Mouse (Mus musculus) midbrain, embryonic 13.5 days (tissue): ENCODE results near the gene Rabgef1. TPM values are rescaled to one million over a fixed set of nuclear protein-coding genes. Genes with fewer than 3 reads are reported as not detected.

Experiments used
- ATAC-seq: fragments of 200-750 bp; cut with Nextera tagmentation; 2 replicates; pipeline ENCODE4 v1.8.0; 2017; ENCODE audit warnings: mild to moderate bottlenecking, moderate TSS enrichment, moderate library complexity
- H3K27ac ChIP-seq: fragments of 300-500 bp; sonication (generic); 2 replicates; pipeline ENCODE4 v1.5.1; 2015; ENCODE audit warnings: inconsistent platforms, mild to moderate bottlenecking, moderate library complexity
- H3K27me3 ChIP-seq: fragments of 300-500 bp; sonication (generic); 2 replicates; pipeline ENCODE4 v1.6.1; 2015; ENCODE audit warnings: mild to moderate bottlenecking, inconsistent platforms
- H3K36me3 ChIP-seq: fragments of 300-500 bp; sonication (generic); 2 replicates; pipeline ENCODE4 v1.6.1; 2015; ENCODE audit warnings: mild to moderate bottlenecking, inconsistent platforms
- H3K4me1 ChIP-seq: fragments of 300-500 bp; sonication (generic); replicated peaks from 2 replicates; pipeline ENCODE4 v1.6.1; 2015; ENCODE audit warnings: inconsistent platforms
- H3K4me2 ChIP-seq: fragments of 300-500 bp; sonication (generic); replicated peaks from 2 replicates; pipeline ENCODE4 v1.6.1; 2015; ENCODE audit warnings: moderate library complexity, mild to moderate bottlenecking, inconsistent platforms
- H3K4me3 ChIP-seq: fragments of 300-500 bp; sonication (generic); replicated peaks from 2 replicates; pipeline ENCODE4 v1.5.1; 2015; ENCODE audit warnings: mild to moderate bottlenecking, inconsistent platforms
- H3K9ac ChIP-seq: fragments of 300-500 bp; sonication (generic); replicated peaks from 2 replicates; pipeline ENCODE4 v1.6.1; 2015; ENCODE audit warnings: mild to moderate bottlenecking, inconsistent platforms
- H3K9me3 ChIP-seq: fragments of 300-500 bp; sonication (generic); 2 replicates; pipeline ENCODE4 v1.6.1; 2016; ENCODE audit warnings: mild to moderate bottlenecking, inconsistent platforms
- WGBS: fragments of 180-500 bp; shearing (Covaris S2); methylation state at CpG from one replicate; pipeline ENCODE4 v1.1.7; 2015; 5-methylcytosine and 5-hydroxymethylcytosine counted together
- polyA plus RNA-seq: library from polyadenylated mRNA; unstranded; fragments of >200 nt; fragmentation: Nextera tagmentation; extraction: Ambion mirVana; gene quantifications from 2 replicates; pipeline ENCODE4 v1.2.1, GENCODE M21; 2015

Gene Rabgef1
- 39.7 and 40.3 TPM in 2 replicates for polyA plus RNA-seq

DNA sequence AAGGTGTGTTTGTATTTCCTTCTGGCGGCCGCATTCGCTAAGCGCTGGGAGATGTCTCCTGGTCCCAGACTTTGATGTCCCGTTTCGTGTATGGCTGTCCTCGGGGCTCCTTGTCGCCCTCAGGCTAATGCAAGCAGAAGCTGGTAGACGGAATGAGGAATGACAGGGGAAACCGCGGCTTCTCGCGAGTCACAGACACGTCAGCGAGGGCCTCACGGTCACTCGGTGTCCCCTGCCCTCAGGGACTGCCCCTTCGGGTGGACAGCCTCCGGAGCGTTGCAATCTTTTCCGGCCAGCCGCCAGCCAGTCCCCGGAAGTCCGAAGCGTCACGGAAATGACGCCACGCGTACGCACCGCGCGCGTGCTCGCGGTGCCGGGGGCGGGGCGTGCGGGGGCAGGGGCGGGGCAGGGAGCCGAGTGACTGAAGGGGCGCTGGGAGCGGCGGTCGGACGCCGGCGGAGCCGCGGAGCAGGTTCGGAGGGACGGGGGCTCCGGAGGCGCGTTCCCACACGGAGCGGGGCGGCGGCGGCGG is at the start of gene Rabgef1:
Rabgef1 (plus strand) TSS at position 376 of the 532 bp plus-strand sequence.
- peak; percentile 96 for ATAC-seq
- Histone ChIP-seq H3K36me3 (no peaks in the 10 kb centered on the region), H3K4me1 (peaks cover 29% of the 10 kb centered on the region), H3K4me2 (peak within 1 kb of the TSS; percentile 86), H3K27ac (peak within 1 kb of the TSS; percentile 91), H3K9me3 (no peaks in the 10 kb centered on the region), H3K4me3 (peak within 1 kb of the TSS; percentile 87), H3K9ac (peak within 1 kb of the TSS; percentile 89), H3K27me3 (no peaks in the 10 kb centered on the region)
- under 1% methylated on average over 51 of the region's 62 CpGs for WGBS

DNA sequence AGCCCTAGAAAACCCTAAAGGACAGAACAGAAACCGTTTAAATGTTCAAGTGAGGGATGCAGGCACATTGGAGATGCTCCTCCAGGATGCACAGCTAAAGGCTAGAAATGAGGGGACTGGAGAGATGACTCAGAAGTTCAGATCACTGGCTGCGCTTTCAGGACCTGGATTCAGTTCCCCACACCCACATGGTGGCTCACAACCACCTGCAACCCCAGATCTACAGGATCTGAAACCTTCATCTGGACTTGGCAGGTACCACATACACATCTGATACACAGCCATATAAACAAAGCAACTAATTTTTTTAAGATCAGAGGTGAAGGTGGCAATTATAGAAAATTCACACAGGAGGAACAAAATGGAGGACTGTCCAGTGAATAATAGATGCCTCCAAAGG is 49.2 kb upstream of the Rabgef1 start:
- Histone ChIP-seq H3K9me3 (no peaks in the 10 kb centered on the region), H3K27me3 (no peaks in the 10 kb centered on the region), H3K9ac (no peak overlapping the region), H3K36me3 (peaks cover 4% of the 10 kb centered on the region; the same call in 1 of the 2 replicates), H3K4me1 (peaks cover 10% of the 10 kb centered on the region; the same call in 1 of the 2 replicates), H3K4me3 (no peak overlapping the region), H3K27ac (no peak overlapping the region), H3K4me2 (no peak overlapping the region)
- no peak for ATAC-seq
- 94% methylated on average over 2 of the region's 2 CpGs for WGBS

DNA sequence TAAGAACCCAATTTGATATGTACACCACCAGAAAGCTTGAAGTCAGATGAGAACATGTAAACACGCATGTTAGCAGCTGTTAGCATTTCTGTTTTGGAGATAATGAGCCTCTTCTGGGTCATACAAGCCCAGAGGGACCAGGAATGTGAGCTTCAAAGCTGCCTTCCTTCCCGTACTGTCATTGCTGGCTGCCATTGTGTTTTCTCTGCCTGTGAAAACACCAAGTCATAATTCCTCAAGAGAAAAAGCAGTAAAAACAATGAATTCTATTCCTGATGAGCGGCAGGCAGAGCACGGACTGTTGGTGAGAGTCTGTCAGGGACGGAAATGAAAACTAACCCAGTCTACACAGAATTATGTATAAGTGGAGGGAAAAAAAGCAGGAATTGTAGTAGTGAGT is 47.3 kb upstream of the Rabgef1 start:
- H3K9me3 ChIP-seq = no peaks in the 10 kb centered on the region
- peak overlapping the region; percentile 51; the same call in 1 of the 2 replicates for H3K27ac ChIP-seq
- no peak overlapping the region for H3K4me2 ChIP-seq
- H3K27me3 ChIP-seq = no peaks in the 10 kb centered on the region
- H3K36me3 ChIP-seq = peaks cover 4% of the 10 kb centered on the region; the same call in 1 of the 2 replicates
- WGBS = 77% methylated on average over 5 of the region's 5 CpGs
- H3K4me3 ChIP-seq = no peak overlapping the region
- no peak for ATAC-seq
- H3K4me1 ChIP-seq = peaks cover 10% of the 10 kb centered on the region; the same call in 1 of the 2 replicates
- H3K9ac ChIP-seq = no peak overlapping the region

DNA sequence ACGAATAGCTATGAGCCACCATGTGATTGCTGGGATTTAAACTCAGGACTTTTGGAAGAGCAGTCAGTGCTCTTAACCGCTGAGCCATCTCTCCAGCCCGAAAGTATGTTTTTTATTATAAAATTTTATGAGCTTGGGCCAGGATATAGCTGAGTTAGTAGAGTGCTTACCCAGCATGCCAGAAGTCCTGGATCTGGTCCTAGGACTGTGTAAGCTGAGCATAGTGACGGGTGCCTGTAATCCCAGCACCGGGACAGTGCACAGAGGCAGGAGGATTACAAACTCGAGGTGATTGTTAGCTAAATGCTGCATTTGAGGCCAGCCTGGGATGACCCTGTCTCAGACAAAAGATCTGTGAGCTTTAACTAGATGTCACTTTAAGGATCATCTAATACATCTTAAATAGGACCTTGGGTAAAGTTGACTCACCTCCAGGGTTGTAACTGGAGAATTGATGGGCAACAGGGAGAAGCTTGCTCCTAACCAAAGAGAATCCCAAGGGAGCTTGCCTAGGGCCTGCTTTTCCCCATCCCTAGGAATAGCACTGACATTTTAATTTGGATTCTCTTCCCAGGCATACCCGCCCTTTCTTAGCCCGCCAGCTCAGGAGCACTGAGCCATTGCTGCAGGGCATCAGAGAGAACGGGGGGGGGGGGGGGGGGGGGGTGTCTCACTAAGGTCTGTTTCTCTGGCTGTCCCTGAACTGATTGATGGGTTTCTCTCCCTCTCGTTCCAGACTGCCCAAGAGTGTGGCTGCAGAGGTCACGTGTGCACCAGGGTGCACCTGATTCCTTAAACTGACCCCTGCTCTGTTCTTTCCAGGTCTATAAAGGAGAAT is 42.7 kb upstream of the Rabgef1 start:
- Histone ChIP-seq H3K4me3 (no peak overlapping the region), H3K4me2 (no peak overlapping the region), H3K27ac (no peak overlapping the region), H3K36me3 (peaks cover 6% of the 10 kb centered on the region; the same call in 1 of the 2 replicates), H3K9ac (no peak overlapping the region), H3K27me3 (no peaks in the 10 kb centered on the region), H3K4me1 (peaks cover 6% of the 10 kb centered on the region; the same call in 1 of the 2 replicates), H3K9me3 (no peaks in the 10 kb centered on the region)
- ATAC-seq = no peak
- 71% methylated on average over 11 of the region's 11 CpGs for WGBS

DNA sequence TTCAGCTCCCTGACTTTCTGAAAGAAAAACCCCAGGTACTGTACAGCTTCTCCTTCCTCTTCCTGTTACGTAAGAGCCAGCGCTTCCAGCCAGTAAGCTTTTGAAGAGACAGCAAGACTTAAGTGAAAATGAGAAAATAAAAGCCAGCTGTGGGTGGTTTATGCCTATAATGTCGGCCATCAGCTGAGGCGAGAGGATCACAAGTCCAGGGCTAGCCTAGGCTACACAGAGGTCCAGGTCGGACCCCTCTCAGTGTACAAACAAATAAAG is 42.1 kb upstream of the Rabgef1 start:
- H3K27ac ChIP-seq = no peak overlapping the region
- no peak overlapping the region for H3K4me2 ChIP-seq
- no peak overlapping the region for H3K4me3 ChIP-seq
- H3K36me3 ChIP-seq = peaks cover 6% of the 10 kb centered on the region; the same call in 1 of the 2 replicates
- WGBS = 96% methylated on average over 5 of the region's 5 CpGs
- ATAC-seq = no peak
- H3K4me1 ChIP-seq = peaks cover 4% of the 10 kb centered on the region; the same call in 1 of the 2 replicates
- H3K9ac ChIP-seq = no peak overlapping the region
- no peaks in the 10 kb centered on the region for H3K9me3 ChIP-seq
- no peaks in the 10 kb centered on the region for H3K27me3 ChIP-seq

DNA sequence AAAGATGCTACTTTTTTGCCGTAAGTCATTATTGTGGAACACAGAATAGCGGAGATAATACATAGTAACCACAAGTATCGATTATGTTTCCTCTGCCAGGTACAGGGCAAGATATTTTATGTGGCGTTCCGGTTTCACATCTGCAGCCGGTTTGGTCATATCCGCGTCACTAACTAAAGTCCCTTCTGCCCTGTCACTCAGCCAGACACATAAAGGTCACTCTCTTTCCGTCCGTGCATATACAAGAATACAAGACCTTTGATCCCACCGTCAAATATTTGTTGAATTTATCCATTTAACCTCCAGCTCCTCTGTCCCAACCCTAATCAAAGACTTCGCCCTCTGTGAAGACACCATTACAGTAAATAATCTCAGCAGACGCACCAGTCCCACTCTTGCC is 35.0 kb upstream of the Rabgef1 start:
- no peak for ATAC-seq
- Histone ChIP-seq H3K4me3 (no peak overlapping the region), H3K27me3 (no peaks in the 10 kb centered on the region), H3K27ac (no peak overlapping the region), H3K4me1 (no peaks in the 10 kb centered on the region), H3K9me3 (no peaks in the 10 kb centered on the region), H3K4me2 (no peak overlapping the region), H3K9ac (no peak overlapping the region), H3K36me3 (peaks cover 11% of the 10 kb centered on the region; the same call in 1 of the 2 replicates)
- 94% methylated on average over 13 of the region's 13 CpGs for WGBS

DNA sequence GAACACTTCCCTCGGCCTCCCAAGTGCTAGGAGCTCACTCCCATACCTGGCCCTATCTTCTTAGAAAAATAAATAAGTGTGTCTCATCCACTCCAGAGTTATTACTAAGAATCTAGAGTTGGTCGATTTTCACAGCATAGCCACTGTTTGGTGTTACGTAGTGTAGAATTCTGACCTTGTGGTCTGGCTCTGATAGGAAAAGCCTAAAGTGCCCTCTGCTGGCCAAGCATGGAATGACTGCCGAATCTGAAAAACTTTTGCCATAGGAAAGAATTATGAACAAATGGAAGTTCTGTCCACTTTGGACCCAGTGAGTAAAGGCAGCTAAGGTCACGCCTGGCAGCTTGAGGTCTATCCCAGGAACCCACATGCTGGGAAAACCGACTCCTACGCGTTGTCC is 32.2 kb upstream of the Rabgef1 start:
- Histone ChIP-seq H3K4me3 (no peak overlapping the region), H3K4me2 (no peak overlapping the region), H3K27ac (no peak overlapping the region), H3K27me3 (no peaks in the 10 kb centered on the region), H3K9ac (no peak overlapping the region), H3K36me3 (peaks cover 11% of the 10 kb centered on the region; the same call in 1 of the 2 replicates), H3K4me1 (peaks cover 9% of the 10 kb centered on the region; the same call in 1 of the 2 replicates), H3K9me3 (no peaks in the 10 kb centered on the region)
- WGBS = 30% methylated on average over 8 of the region's 8 CpGs
- ATAC-seq = no peak

DNA sequence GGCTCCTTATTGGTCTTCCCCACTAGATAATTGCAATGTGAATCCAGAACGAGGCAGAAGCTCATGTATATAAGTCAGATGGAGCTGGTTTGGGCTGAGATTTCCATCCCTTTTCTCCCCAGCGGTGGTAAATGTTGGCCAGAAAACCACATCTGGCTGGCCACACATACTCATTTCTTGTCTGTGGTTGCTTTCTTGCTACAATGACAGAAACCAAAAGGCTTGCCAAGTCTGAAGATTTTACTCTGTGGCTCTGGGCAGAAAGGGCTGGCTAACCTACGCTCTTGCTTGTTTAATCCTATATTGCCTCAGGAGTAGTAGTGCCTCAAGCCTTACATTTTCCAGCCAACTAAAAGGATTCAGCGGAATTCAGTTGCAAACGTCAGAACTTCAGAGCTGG is 30.5 kb upstream of the Rabgef1 start:
- H3K9me3 ChIP-seq = no peaks in the 10 kb centered on the region
- no peak for ATAC-seq
- no peak overlapping the region for H3K9ac ChIP-seq
- H3K36me3 ChIP-seq = peaks cover 3% of the 10 kb centered on the region; the same call in 1 of the 2 replicates
- peaks cover 20% of the 10 kb centered on the region for H3K4me1 ChIP-seq
- 78% methylated on average over 5 of the region's 5 CpGs for WGBS
- H3K27ac ChIP-seq = no peak overlapping the region
- H3K4me3 ChIP-seq = no peak overlapping the region
- H3K4me2 ChIP-seq = no peak overlapping the region
- no peaks in the 10 kb centered on the region for H3K27me3 ChIP-seq

DNA sequence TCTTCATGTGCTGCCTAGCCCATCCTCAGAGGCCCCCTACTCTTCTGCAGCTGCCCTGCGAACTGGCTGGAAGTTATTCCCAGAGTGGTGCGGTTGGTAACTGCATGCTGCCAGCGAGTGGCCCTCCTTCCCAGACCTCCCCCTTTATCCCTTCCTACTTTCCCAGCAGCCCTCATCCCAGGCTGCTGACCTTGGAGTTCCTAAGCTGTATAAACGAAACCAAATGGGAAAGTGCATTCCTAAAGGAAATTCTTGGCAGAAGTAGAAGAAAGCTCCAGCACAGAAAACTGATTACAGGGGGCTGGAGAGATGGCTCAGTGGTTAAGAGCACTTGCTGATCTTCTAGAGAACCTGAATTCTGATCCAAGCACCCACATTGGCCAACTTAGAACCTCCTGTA is 29.6 kb upstream of the Rabgef1 start:
- WGBS = 77% methylated on average over 4 of the region's 4 CpGs
- no peaks in the 10 kb centered on the region for H3K27me3 ChIP-seq
- H3K4me3 ChIP-seq = no peak overlapping the region
- H3K4me2 ChIP-seq = no peak overlapping the region
- no peaks in the 10 kb centered on the region for H3K9me3 ChIP-seq
- H3K4me1 ChIP-seq = peaks cover 25% of the 10 kb centered on the region
- no peak overlapping the region for H3K9ac ChIP-seq
- H3K27ac ChIP-seq = no peak overlapping the region
- no peak for ATAC-seq
- H3K36me3 ChIP-seq = no peaks in the 10 kb centered on the region

DNA sequence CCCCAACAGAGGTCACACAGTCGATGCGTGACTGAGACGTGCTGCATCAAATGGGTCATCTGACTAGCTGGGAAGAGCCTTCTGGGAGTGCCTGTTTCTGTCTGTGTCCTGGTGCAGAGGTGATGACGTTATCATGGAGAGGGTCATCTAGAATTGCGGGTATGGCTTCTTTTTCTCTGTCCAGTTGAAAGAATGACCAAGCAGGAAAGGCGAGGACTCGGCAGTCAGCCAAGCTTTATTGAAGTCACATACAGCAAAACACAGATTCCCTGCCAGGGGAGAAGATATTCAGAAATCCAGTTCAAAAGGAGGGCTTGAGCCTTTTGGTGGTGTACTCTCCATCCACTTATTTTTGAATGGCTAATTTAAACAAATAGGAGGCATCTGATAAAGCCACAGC is 28.5 kb upstream of the Rabgef1 start:
- peaks cover 30% of the 10 kb centered on the region for H3K4me1 ChIP-seq
- H3K9ac ChIP-seq = no peak overlapping the region
- ATAC-seq = no peak
- no peak overlapping the region for H3K4me3 ChIP-seq
- H3K4me2 ChIP-seq = no peak overlapping the region
- H3K36me3 ChIP-seq = no peaks in the 10 kb centered on the region; the same call in 1 of the 2 replicates
- no peaks in the 10 kb centered on the region for H3K27me3 ChIP-seq
- H3K9me3 ChIP-seq = no peaks in the 10 kb centered on the region
- WGBS = 95% methylated on average over 7 of the region's 7 CpGs
- no peak overlapping the region for H3K27ac ChIP-seq

DNA sequence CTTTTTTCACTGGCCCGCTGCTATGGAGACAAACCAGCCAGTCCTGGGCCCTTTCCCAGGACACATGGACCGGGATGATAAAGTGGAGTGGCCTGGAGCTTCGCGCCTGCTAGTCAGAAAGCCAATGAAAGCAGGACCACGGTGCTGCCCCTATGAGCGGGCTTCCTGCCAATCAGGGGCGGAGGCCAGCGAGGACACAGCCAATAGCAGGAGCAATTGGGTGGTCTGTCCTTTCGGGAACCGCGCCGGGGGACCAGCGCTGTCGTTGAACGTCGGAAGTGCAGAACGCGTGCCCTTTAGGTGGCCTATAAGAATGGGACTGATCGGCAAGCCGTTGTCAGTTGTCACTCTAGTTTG is 27.6 kb upstream of the Rabgef1 start:
- Histone ChIP-seq H3K9ac (peak overlapping the region; percentile 57), H3K4me3 (peak overlapping the region; percentile 71), H3K4me1 (peaks cover 30% of the 10 kb centered on the region), H3K4me2 (peak overlapping the region; percentile 84), H3K27ac (peak overlapping the region; percentile 90), H3K36me3 (peaks cover 6% of the 10 kb centered on the region), H3K9me3 (no peaks in the 10 kb centered on the region), H3K27me3 (no peaks in the 10 kb centered on the region)
- 3% methylated on average over 20 of the region's 20 CpGs for WGBS
- peak; percentile 60 for ATAC-seq
